Mouse (Mus musculus) stomach, postnatal 0 days (tissue): Measurements from ENCODE around the gene Foxj2. TPM values are rescaled to one million over a fixed set of nuclear protein-coding genes. Genes with fewer than 3 reads are reported as not detected.

Experiments
- ATAC-seq: fragments of 200-750 bp; cut with Nextera tagmentation; 2 replicates; pipeline ENCODE4 v1.8.0; 2017; ENCODE audit not compliant: low FRiP score, low TSS enrichment
- DNase-seq: peaks from one replicate; pipeline ENCODE4 v3.0.0-alpha.2; 2016; ENCODE audit warnings: low spot score
- H3K27ac ChIP-seq: fragments of 300-500 bp; sonication (generic); replicated peaks from 2 replicates; pipeline ENCODE4 v1.5.1; 2014; ENCODE audit warnings: mild to moderate bottlenecking, control low read depth
- H3K27me3 ChIP-seq: fragments of 300-500 bp; sonication (generic); 2 replicates; pipeline ENCODE4 v1.6.1; 2014; ENCODE audit warnings: low read length; ENCODE audit not compliant: control insufficient read depth, insufficient read depth
- H3K36me3 ChIP-seq: fragments of 300-500 bp; sonication (generic); 2 replicates; pipeline ENCODE4 v1.6.1; 2014; ENCODE audit warnings: low read length, mixed read lengths; ENCODE audit not compliant: control insufficient read depth, insufficient read depth
- H3K4me1 ChIP-seq: fragments of 300-500 bp; sonication (generic); replicated peaks from 2 replicates; pipeline ENCODE4 v1.6.1; 2014; ENCODE audit warnings: antibody characterized with exemption; ENCODE audit not compliant: control insufficient read depth, insufficient read depth
- H3K4me2 ChIP-seq: fragments of 300-500 bp; sonication (generic); replicated peaks from 2 replicates; pipeline ENCODE4 v1.6.1; 2014; ENCODE audit warnings: low read depth, mild to moderate bottlenecking, control low read depth, moderate library complexity
- H3K4me3 ChIP-seq: fragments of 300-500 bp; sonication (generic); 2 replicates; pipeline ENCODE4 v1.5.1; 2014; ENCODE audit warnings: low read depth, low read length, control low read depth
- H3K9ac ChIP-seq: fragments of 300-500 bp; sonication (generic); 2 replicates; pipeline ENCODE4 v1.6.1; 2014; ENCODE audit warnings: mild to moderate bottlenecking, low read length, control low read depth, mixed read lengths
- H3K9me3 ChIP-seq: fragments of 300-500 bp; sonication (generic); 2 replicates; pipeline ENCODE4 v1.6.1; 2016; ENCODE audit warnings: low read length; ENCODE audit not compliant: control insufficient read depth
- CTCF ChIP-seq: IDR thresholded peaks from 2 replicates; pipeline ENCODE4 v1.5.1; 2016; ENCODE audit warnings: antibody characterized with exemption, low read depth, mild to moderate bottlenecking, moderate library complexity
- EP300 ChIP-seq: optimal IDR thresholded peaks from 2 replicates; pipeline ENCODE3; 2016; ENCODE audit warnings: antibody characterized with exemption
- WGBS: fragments of 180-500 bp; shearing (Covaris S2); extraction: QIAGEN DNeasy Blood & Tissue Kit; methylation state at CpG from one replicate; pipeline ENCODE4 v1.1.7; 2014; 5-methylcytosine and 5-hydroxymethylcytosine counted together
- polyA plus RNA-seq: library from polyadenylated mRNA; unstranded; fragments of >200 nt; fragmentation: Nextera tagmentation; extraction: Ambion mirVana; gene quantifications from 2 replicates; pipeline ENCODE4 v1.2.1, GENCODE M21; 2015

Gene Foxj2
- polyA plus RNA-seq, 1 experiment from 2014 or later = 3.0 TPM

DNA sequence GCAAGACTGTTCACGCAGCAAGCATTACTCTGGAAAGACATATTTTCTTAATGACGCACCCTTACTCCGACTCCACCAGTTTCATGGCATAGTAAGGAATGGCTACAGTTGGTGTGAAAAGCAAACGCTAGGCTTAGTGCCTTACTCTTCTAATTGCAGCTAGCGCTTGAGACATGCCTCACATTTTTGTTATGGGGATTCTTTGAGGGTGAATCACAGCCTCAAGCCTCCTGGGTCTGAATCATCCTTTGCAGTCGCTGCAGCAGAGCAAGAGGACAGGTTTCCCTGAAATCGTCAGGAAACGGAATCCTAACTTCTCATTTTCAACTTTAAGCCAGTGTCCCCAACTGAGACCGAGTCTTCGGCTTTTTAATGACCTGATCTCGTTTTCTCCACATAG, 50.1 kb downstream of the Foxj2 start:
- TF ChIP-seq CTCF (no peak), EP300 (no peak)
- Histone ChIP-seq H3K36me3 (no peaks in the 10 kb centered on the region), H3K27ac (no peak overlapping the region), H3K4me2 (no peak overlapping the region), H3K9ac (no peak overlapping the region), H3K4me3 (no peak overlapping the region), H3K4me1 (no peaks in the 10 kb centered on the region), H3K27me3 (no peaks in the 10 kb centered on the region), H3K9me3 (no peaks in the 10 kb centered on the region)
- 59% methylated on average over 11 of the region's 11 CpGs for WGBS
- ATAC-seq (no peak), DNase-seq (no peak)

- no peaks in the 10 kb centered on the region for H3K9me3 ChIP-seq
- H3K27ac ChIP-seq = no peak overlapping the region
- WGBS = 92% methylated on average over 5 of the region's 5 CpGs
- H3K4me2 ChIP-seq = no peak overlapping the region
- 0 out of 2 replicates have a peak, but pooled peaks cover 2% of the 10 kb centered on the region for H3K36me3 ChIP-seq
- no peak overlapping the region for H3K9ac ChIP-seq
- no peak overlapping the region for H3K4me3 ChIP-seq
- DNase-seq = no peak
- TF ChIP-seq CTCF (no peak), EP300 (no peak)
- ATAC-seq = no peak
- H3K4me1 ChIP-seq = no peaks in the 10 kb centered on the region
- H3K27me3 ChIP-seq = no peaks in the 10 kb centered on the region
These were observed 53.1 kb downstream of the Foxj2 start for GRCm38 (mm10) chr6:122872800-122873199.

GRCm38 (mm10) chr6:122873871-122874719, 54.4 kb downstream of the Foxj2 start, which contains the start of gene Necap1:
TSS of gene Necap1 (plus strand) at chr6:122874474.
- Histone ChIP-seq H3K9me3 (no peaks in the 10 kb centered on the region), H3K36me3 (0 out of 2 replicates have a peak, but pooled peaks cover 2% of the 10 kb centered on the region)

DNA sequence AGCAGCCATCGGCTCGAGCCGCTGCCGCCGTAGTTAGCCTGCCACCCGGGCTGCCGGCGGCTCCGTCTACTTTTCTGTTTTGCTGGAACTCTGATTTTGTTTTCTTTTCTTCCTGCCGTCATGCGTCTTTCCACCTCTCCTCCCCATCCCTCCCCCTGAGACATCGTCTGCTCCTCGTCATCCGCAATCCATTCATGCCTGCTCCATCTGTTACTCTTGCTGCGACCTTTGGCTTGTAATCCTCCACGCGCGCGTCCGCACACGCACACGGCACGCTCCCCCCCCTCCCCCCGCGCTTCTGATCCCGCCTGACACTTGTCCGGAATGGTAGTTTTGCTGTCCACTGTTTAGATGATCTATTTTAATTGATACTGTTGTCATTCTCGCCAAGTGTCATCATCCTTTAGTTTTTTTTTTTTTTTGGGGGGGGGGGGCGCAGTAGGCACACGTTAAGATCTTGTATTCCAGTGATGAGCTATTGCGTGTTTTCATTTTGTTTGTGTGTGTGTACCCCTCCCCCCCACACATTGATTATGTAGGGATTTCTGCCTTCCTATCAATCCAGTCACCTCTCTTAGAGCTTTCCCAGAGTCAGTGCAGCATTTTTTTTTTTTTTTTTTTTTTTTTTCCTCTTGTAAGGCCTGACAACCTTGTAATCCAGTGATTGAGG, 55.1 kb downstream of the Foxj2 start:
- peak overlapping the region; percentile 92 for H3K9ac ChIP-seq
- ATAC-seq (peak; percentile 76), DNase-seq (peak; percentile 56)
- peak; percentile 5 for TF ChIP-seq EP300
- TF ChIP-seq CTCF = no peak
- 1% methylated on average over 31 of the region's 31 CpGs for WGBS
- H3K9me3 ChIP-seq = no peaks in the 10 kb centered on the region
- H3K4me3 ChIP-seq = peak overlapping the region; percentile 96
- H3K36me3 ChIP-seq = 0 out of 2 replicates have a peak, but pooled peaks cover 2% of the 10 kb centered on the region
- H3K27ac ChIP-seq = peak overlapping the region; percentile 92
- H3K4me2 ChIP-seq = peak overlapping the region; percentile 66
- no peaks in the 10 kb centered on the region for H3K4me1 ChIP-seq
- H3K27me3 ChIP-seq = no peaks in the 10 kb centered on the region

More at GRCm38 (mm10) chr6:122873871-122874719, 54.4 kb downstream of the Foxj2 start, which contains the start of gene Necap1:
- H3K4me3 ChIP-seq = peak within 1 kb of the TSS; percentile 96
- 6% methylated on average over 42 of the region's 43 CpGs for WGBS
- peak within 1 kb of the TSS; percentile 92 for H3K27ac ChIP-seq
- DNase-seq = peak; percentile 97
- peak within 1 kb of the TSS; percentile 66 for H3K4me2 ChIP-seq
- H3K4me1 ChIP-seq = no peaks in the 10 kb centered on the region
- no peaks in the 10 kb centered on the region for H3K27me3 ChIP-seq
- ATAC-seq = peak; percentile 98
- TF ChIP-seq EP300 (peak; percentile 50), CTCF (peak; percentile 87)
- H3K9ac ChIP-seq = peak within 1 kb of the TSS; percentile 92

- no peak for TF ChIP-seq CTCF
- TF ChIP-seq EP300 = no peak
- Histone ChIP-seq H3K4me3 (no peak overlapping the region), H3K27me3 (no peaks in the 10 kb centered on the region), H3K9me3 (no peaks in the 10 kb centered on the region), H3K36me3 (peaks cover 23% of the 10 kb centered on the region), H3K27ac (no peak overlapping the region), H3K4me1 (no peaks in the 10 kb centered on the region), H3K4me2 (no peak overlapping the region), H3K9ac (no peak overlapping the region)
- WGBS = 71% methylated on average over 7 of the region's 7 CpGs
- no peak for DNase-seq
- no peak for ATAC-seq
These were observed 59.5 kb downstream of the Foxj2 start for GRCm38 (mm10) chr6:122879141-122879735.
